Mouse (Mus musculus) cerebellum, adult 2 months (tissue): ENCODE measurements around the gene Pdgfb.

Experiments used
- CTCF ChIP-seq: fragments of 200-500 bp; IDR thresholded peaks from 2 replicates; pipeline ENCODE4 v1.5.1; 2011; ENCODE audit warnings: low read depth, mild to moderate bottlenecking, control low read depth, low read length, moderate library complexity, borderline replicate concordance; ENCODE audit not compliant: insufficient read depth
- POLR2A ChIP-seq: fragments of 200-500 bp; IDR thresholded peaks from 2 replicates; pipeline ENCODE4 v1.6.1; 2011; ENCODE audit warnings: low read length, control low read depth, borderline replicate concordance; ENCODE audit not compliant: insufficient read depth

- TF ChIP-seq POLR2A (no peak), CTCF (no peak)
Measured at GRCm38 (mm10) chr15:80038110-80038391, 23.3 kb upstream of the Pdgfb start.
